ENCODE assay signal across 9 mouse cellular contexts in the genomic region with DNA sequence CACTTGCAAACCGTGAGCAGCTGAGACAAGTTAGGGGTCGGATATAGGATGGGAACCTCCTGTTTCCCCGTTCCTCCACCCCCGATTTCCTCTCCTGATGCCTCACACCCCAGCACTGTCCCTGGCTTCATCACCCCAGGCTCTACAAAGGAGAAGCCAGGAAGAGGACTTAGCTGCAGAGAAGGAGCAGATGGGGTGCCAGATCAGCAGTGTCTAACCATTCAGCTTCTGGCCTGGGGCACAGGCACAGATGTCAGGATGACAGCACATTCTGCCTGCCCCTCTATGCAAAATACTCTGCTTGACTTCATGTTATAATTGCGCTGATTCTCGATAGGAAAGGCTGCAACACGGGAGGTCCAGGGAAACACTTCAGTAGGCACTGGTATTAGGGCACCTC.
DNase-seq lines count a peak whose midpoint lies in the region; ATAC-seq and TF ChIP-seq lines count a peak whose summit lies in the region.
"Had no signal": no experiment of that assay in that cellular context is flagged by ENCODE, and none has a peak within 500 bp of the region (broad histone marks: within the 10 kb centered on the region; RNA-seq: fewer than 3 reads in every experiment).

No protein-coding gene starts in this region.

- peak overlapping the region; percentile 55 for H3K9ac ChIP-seq in lung, embryonic 16.5 days (ENCODE audit: low read length)
- no peak overlapping the region for H3K9ac ChIP-seq in hindbrain, embryonic 13.5 days

- no peaks in the 10 kb centered on the region for H3K9me3 ChIP-seq in lung, embryonic 16.5 days (ENCODE audit: control insufficient read depth, low read length)
- no peaks in the 10 kb centered on the region for H3K9me3 ChIP-seq in hindbrain, embryonic 13.5 days

- DNase-seq in cerebellum, adult 11-12 months = peak; percentile 21
- no peak for DNase-seq in cerebellum, adult 11 months
- DNase-seq in lung, adult 18-20 months = no peak
- no peak for DNase-seq in spleen, postnatal 36 days (ENCODE audit: low spot score in 2 of 2)
- DNase-seq in yolk sac, embryonic 10.5 days (ENCODE audit: low spot score) = no peak
- DNase-seq: kidney, adult 18-20 months had no signal

- no peaks in the 10 kb centered on the region for H3K36me3 ChIP-seq in lung, embryonic 16.5 days (ENCODE audit: control insufficient read depth, insufficient read depth, low read length)
- H3K36me3 ChIP-seq in hindbrain, embryonic 13.5 days = peaks cover 24% of the 10 kb centered on the region
- no peaks in the 10 kb centered on the region for H3K36me3 ChIP-seq in myocyte (ENCODE audit: control insufficient read depth, insufficient read depth)

- ATAC-seq in lung, embryonic 16.5 days (ENCODE audit: low read depth) = no peak
- peak; percentile 61 for ATAC-seq in hindbrain, embryonic 13.5 days (ENCODE audit: low FRiP score)

- H3K27me3 ChIP-seq in lung, embryonic 16.5 days (ENCODE audit: control insufficient read depth, insufficient read depth, low read depth, low read length) = no peaks in the 10 kb centered on the region
- H3K27me3 ChIP-seq in hindbrain, embryonic 13.5 days = no peaks in the 10 kb centered on the region
- no peaks in the 10 kb centered on the region for H3K27me3 ChIP-seq in myocyte (ENCODE audit: control insufficient read depth, insufficient read depth, insufficient read length)

- peak overlapping the region; percentile 9; the same call in 1 of the 2 replicates for H3K4me3 ChIP-seq in lung, embryonic 16.5 days (ENCODE audit: low read length)
- no peak overlapping the region for H3K4me3 ChIP-seq in hindbrain, embryonic 13.5 days
- no peak overlapping the region for H3K4me3 ChIP-seq in myocyte

- H3ac ChIP-seq in myocyte (ENCODE audit: control insufficient read depth, insufficient read length) = no peak overlapping the region

- H3K4me1 ChIP-seq in lung, embryonic 16.5 days (replicated peaks; ENCODE audit: control insufficient read depth, insufficient read depth, low read length) = peaks cover 51% of the 10 kb centered on the region
- peaks cover 28% of the 10 kb centered on the region; the same call in 1 of the 2 replicates for H3K4me1 ChIP-seq in hindbrain, embryonic 13.5 days (replicated peaks)

- peak overlapping the region; percentile 95 for H3K27ac ChIP-seq in lung, embryonic 16.5 days (ENCODE audit: low read length)
- H3K27ac ChIP-seq in hindbrain, embryonic 13.5 days = no peak overlapping the region; the same call in 1 of the 2 replicates

- no peaks in the 10 kb centered on the region for H3K79me2 ChIP-seq in myocyte (ENCODE audit: control insufficient read depth, insufficient read depth)

- WGBS in lung, embryonic 16.5 days = 48% methylated on average over 7 of the region's 7 CpGs
- WGBS in hindbrain, embryonic 13.5 days = 70% methylated on average over 7 of the region's 7 CpGs

- TF ChIP-seq POLR2A in myocyte (IDR thresholded peaks at IDR 0.05; ENCODE audit: insufficient read length, low read depth) = no peak

- peak overlapping the region; percentile 39 for H3K4me2 ChIP-seq in lung, embryonic 16.5 days (ENCODE audit: low read depth, low read length)
- no peak overlapping the region for H3K4me2 ChIP-seq in hindbrain, embryonic 13.5 days
- peak overlapping the region; percentile 75 for H3K4me2 ChIP-seq in myocyte (ENCODE audit: low read depth)

TF ChIP-seq in myocyte, 11 proteins besides CTCF, POLR2A, EP300 and RAD21:
- TF ChIP-seq REST (IDR thresholded peaks at IDR 0.05; ENCODE audit: insufficient read depth, insufficient read length) = no peak
- TF ChIP-seq POLR2AphosphoS2 (IDR thresholded peaks at IDR 0.05; ENCODE audit: insufficient read length, low read depth) = no peak
- TF ChIP-seq MAX (IDR thresholded peaks at IDR 0.05; ENCODE audit: low read depth) = no peak
- no peak for TF ChIP-seq SRF (IDR thresholded peaks at IDR 0.05; ENCODE audit: control insufficient read depth, insufficient read length, low read depth)
- no peak for TF ChIP-seq USF1 (IDR thresholded peaks at IDR 0.05; ENCODE audit: low read depth)
- no peak for TF ChIP-seq MYOD1 (IDR thresholded peaks at IDR 0.05; ENCODE audit: control insufficient read depth in 1 of 3, insufficient read length in 2 of 3, low read depth in 2 of 3)
- no peak for TF ChIP-seq TCF3 (IDR thresholded peaks at IDR 0.05; ENCODE audit: insufficient read length, low read depth)
- no peak for TF ChIP-seq MYOG (IDR thresholded peaks at IDR 0.05; ENCODE audit: control insufficient read depth in 1 of 3, insufficient read depth in 1 of 3, insufficient read length in 2 of 3, low read depth in 2 of 3)
